Mouse (Mus musculus) MEL (cell line): ENCODE measurements around the gene Gpn1. TPM values are rescaled to one million over a fixed set of nuclear protein-coding genes. Genes with fewer than 3 reads are reported as not detected.

Source experiments
- DNase-seq: peaks from one replicate; pipeline ENCODE4 v3.0.0; 2011; ENCODE audit warnings: low read depth, low spot score
- H3K27ac ChIP-seq: 2 replicates; pipeline ENCODE4 v1.5.1; 2012; ENCODE audit warnings: low read depth, mild to moderate bottlenecking, control low read depth, low read length, moderate library complexity; ENCODE audit not compliant: control insufficient read depth
- H3K27me3 ChIP-seq, 2 experiments: fragments of 150-350 bp in 1 of 2; sonication (generic) in 1 of 2; 2 replicates each; pipeline ENCODE4 v1.6.1; 2012; ENCODE audit warnings: low read length in 2 of 2, mild to moderate bottlenecking in 2 of 2, improper control_type of control experiment in 1 of 2, moderate library complexity in 1 of 2; ENCODE audit not compliant: insufficient read depth in 2 of 2, control insufficient read depth in 1 of 2
- H3K36me3 ChIP-seq, 2 experiments: 2 replicates each; pipeline ENCODE4 v1.6.1; 2012 to 2014; ENCODE audit warnings: low read length in 2 of 2, improper control_type of control experiment in 1 of 2, inconsistent platforms in 1 of 2, mild to moderate bottlenecking in 1 of 2; ENCODE audit not compliant: insufficient read depth in 2 of 2, control insufficient read depth in 1 of 2
- H3K4me1 ChIP-seq, 2 experiments: fragments of 150-350 bp in 1 of 2; sonication (generic) in 1 of 2; 2 replicates each; pipeline ENCODE4 v1.6.1; 2012; ENCODE audit warnings: low read length in 2 of 2, improper control_type of control experiment in 1 of 2, mild to moderate bottlenecking in 1 of 2; ENCODE audit not compliant: insufficient read depth in 2 of 2, control insufficient read depth in 1 of 2
- H3K4me3 ChIP-seq, 2 experiments: fragments of 150-350 bp in 1 of 2; sonication (generic) in 1 of 2; 2 replicates each; pipeline ENCODE4 v1.5.1; 2012; ENCODE audit warnings: low read depth in 2 of 2, low read length in 2 of 2, mild to moderate bottlenecking in 2 of 2, moderate library complexity in 2 of 2, control low read depth in 1 of 2, improper control_type of control experiment in 1 of 2; ENCODE audit not compliant: control insufficient read depth in 1 of 2, insufficient read depth in 1 of 2
- H3K79me2 ChIP-seq: 2 replicates; pipeline ENCODE4 v1.6.1; 2012; ENCODE audit warnings: mild to moderate bottlenecking, low read length, moderate library complexity; ENCODE audit not compliant: control insufficient read depth, poor library complexity, insufficient read depth
- H3K9ac ChIP-seq: 2 replicates; pipeline ENCODE4 v1.6.1; 2012; ENCODE audit warnings: low read depth, mild to moderate bottlenecking, control low read depth, low read length, moderate library complexity; ENCODE audit not compliant: control insufficient read depth, poor library complexity, severe bottlenecking
- H3K9me3 ChIP-seq: fragments of 150-350 bp; sonication (generic); replicated peaks from 2 replicates; pipeline ENCODE4 v1.6.1; 2012; ENCODE audit warnings: mild to moderate bottlenecking, low read length, improper control_type of control experiment, moderate library complexity; ENCODE audit not compliant: insufficient read depth
- BHLHE40 ChIP-seq: IDR thresholded peaks from 2 replicates; pipeline ENCODE4 v1.6.1; 2012; ENCODE audit warnings: low read depth, mild to moderate bottlenecking, inconsistent platforms, low read length, improper control_type of control experiment, borderline replicate concordance
- CHD1 ChIP-seq: IDR thresholded peaks from 2 replicates; pipeline ENCODE4 v1.6.1; 2012; ENCODE audit warnings: low read depth, mild to moderate bottlenecking, inconsistent platforms, low read length, improper control_type of control experiment
- CTCF ChIP-seq, 3 experiments: IDR thresholded peaks in 2 of 3; conservative IDR thresholded peaks in 1 of 3; 2 replicates each; pipeline ENCODE4 v1.5.1; 2011 to 2012; ENCODE audit warnings: low read length in 3 of 3, low read depth in 2 of 3, mild to moderate bottlenecking in 2 of 3, improper control_type of control experiment in 1 of 3, inconsistent platforms in 1 of 3, mixed read lengths in 1 of 3, moderate library complexity in 1 of 3; ENCODE audit not compliant: control insufficient read depth in 1 of 3, insufficient read depth in 1 of 3, poor library complexity in 1 of 3, severe bottlenecking in 1 of 3
- E2F4 ChIP-seq: IDR thresholded peaks from 2 replicates; pipeline ENCODE4 v1.6.1; 2011; ENCODE audit warnings: low read depth, low read length, improper control_type of control experiment, borderline replicate concordance
- ELF1 ChIP-seq: IDR thresholded peaks from 2 replicates; pipeline ENCODE4 v1.6.1; 2014; ENCODE audit warnings: low read depth, mild to moderate bottlenecking, inconsistent platforms, low read length, improper control_type of control experiment, moderate library complexity
- EP300 ChIP-seq, 2 experiments: IDR thresholded peaks; 2 replicates each; pipeline ENCODE4 v1.6.1; 2011; ENCODE audit warnings: improper control_type of control experiment in 2 of 2, low read length in 2 of 2, low read depth in 1 of 2, mild to moderate bottlenecking in 1 of 2
- ETS1 ChIP-seq: IDR thresholded peaks from 2 replicates; pipeline ENCODE4 v1.6.1; 2012; ENCODE audit warnings: low read depth, mild to moderate bottlenecking, inconsistent platforms, low read length, improper control_type of control experiment, moderate library complexity
- GATA1 ChIP-seq: IDR thresholded peaks from 2 replicates; pipeline ENCODE4 v1.6.1; 2011; ENCODE audit warnings: low read depth, low read length, improper control_type of control experiment
- HCFC1 ChIP-seq: IDR thresholded peaks from 2 replicates; pipeline ENCODE4 v1.6.1; 2012; ENCODE audit warnings: low read depth, mild to moderate bottlenecking, inconsistent platforms, low read length, improper control_type of control experiment, moderate library complexity
- JUND ChIP-seq: IDR thresholded peaks from 2 replicates; pipeline ENCODE4 v1.6.1; 2011; ENCODE audit warnings: low read depth, mild to moderate bottlenecking, improper control_type of control experiment, low read length
- KAT2A ChIP-seq: conservative IDR thresholded peaks from 2 replicates; pipeline ENCODE4 v1.6.1; 2012; ENCODE audit warnings: low read depth, low read length, improper control_type of control experiment, inconsistent platforms
- MAX ChIP-seq: IDR thresholded peaks from 2 replicates; pipeline ENCODE4 v1.6.1; 2011; ENCODE audit warnings: low read length, improper control_type of control experiment
- MAZ ChIP-seq: IDR thresholded peaks from 2 replicates; pipeline ENCODE4 v1.6.1; 2012; ENCODE audit warnings: low read depth, mild to moderate bottlenecking, inconsistent platforms, low read length, improper control_type of control experiment
- MEF2A ChIP-seq: IDR thresholded peaks from 2 replicates; pipeline ENCODE4 v1.6.1; 2014; ENCODE audit warnings: low read depth, mild to moderate bottlenecking, inconsistent platforms, low read length, improper control_type of control experiment; ENCODE audit not compliant: poor library complexity, insufficient replicate concordance, severe bottlenecking; ENCODE audit errors: extremely low read depth
- MYB ChIP-seq: IDR thresholded peaks from 2 replicates; pipeline ENCODE4 v1.6.1; 2011; ENCODE audit warnings: mild to moderate bottlenecking, low read depth, low read length, improper control_type of control experiment
- MYC ChIP-seq: IDR thresholded peaks from 2 replicates; pipeline ENCODE4 v1.6.1; 2011; ENCODE audit warnings: low read depth, mild to moderate bottlenecking, low read length, improper control_type of control experiment, moderate library complexity
- NELFE ChIP-seq: IDR thresholded peaks from 2 replicates; pipeline ENCODE4 v1.6.1; 2011; ENCODE audit warnings: low read depth, low read length, improper control_type of control experiment
- POLR2A ChIP-seq, 2 experiments: IDR thresholded peaks; 2 replicates each; pipeline ENCODE4 v1.6.1; 2011 to 2012; ENCODE audit warnings: low read length in 2 of 2, mild to moderate bottlenecking in 2 of 2, control low read depth in 1 of 2, improper control_type of control experiment in 1 of 2, low read depth in 1 of 2, moderate library complexity in 1 of 2; ENCODE audit not compliant: control insufficient read depth in 1 of 2, insufficient read depth in 1 of 2, poor library complexity in 1 of 2
- POLR2AphosphoS2 ChIP-seq: IDR thresholded peaks from 2 replicates; pipeline ENCODE4 v1.6.1; 2011; ENCODE audit warnings: low read length, improper control_type of control experiment
- POLR2AphosphoS5 ChIP-seq: IDR thresholded peaks from 2 replicates; pipeline ENCODE4 v1.6.1; 2012; ENCODE audit warnings: low read depth, borderline replicate concordance, mild to moderate bottlenecking, inconsistent platforms, low read length, moderate library complexity, mixed read lengths
- RAD21 ChIP-seq: IDR thresholded peaks from 2 replicates; pipeline ENCODE4 v1.6.1; 2011; ENCODE audit warnings: mild to moderate bottlenecking, low read depth, low read length, improper control_type of control experiment
- RCOR1 ChIP-seq: IDR thresholded peaks from 2 replicates; pipeline ENCODE4 v1.6.1; 2012; ENCODE audit warnings: low read depth, mild to moderate bottlenecking, inconsistent platforms, low read length, improper control_type of control experiment
- SIN3A ChIP-seq: IDR thresholded peaks from 2 replicates; pipeline ENCODE4 v1.6.1; 2012; ENCODE audit warnings: low read length, improper control_type of control experiment, inconsistent platforms
- SMC3 ChIP-seq: IDR thresholded peaks from 2 replicates; pipeline ENCODE4 v1.6.1; 2011; ENCODE audit warnings: low read depth, low read length, improper control_type of control experiment
- TAL1 ChIP-seq: IDR thresholded peaks from 2 replicates; pipeline ENCODE4 v1.6.1; 2012; ENCODE audit warnings: mild to moderate bottlenecking, inconsistent platforms, low read length, moderate library complexity, mixed read lengths
- TBP ChIP-seq: IDR thresholded peaks from 2 replicates; pipeline ENCODE4 v1.8.0; 2011; ENCODE audit warnings: low read depth, low read length, improper control_type of control experiment
- TCF12 ChIP-seq: IDR thresholded peaks from 2 replicates; pipeline ENCODE4 v1.6.1; 2014; ENCODE audit warnings: low read depth, mild to moderate bottlenecking, inconsistent platforms, low read length, improper control_type of control experiment, moderate library complexity
- UBTF ChIP-seq: IDR thresholded peaks from 2 replicates; pipeline ENCODE4 v1.6.1; 2012; ENCODE audit warnings: low read depth, mild to moderate bottlenecking, inconsistent platforms, low read length, improper control_type of control experiment, moderate library complexity, borderline replicate concordance; ENCODE audit not compliant: insufficient read depth
- USF1 ChIP-seq: IDR thresholded peaks from 2 replicates; pipeline ENCODE4 v1.6.1; 2014; ENCODE audit warnings: low read depth, mild to moderate bottlenecking, inconsistent platforms, low read length, improper control_type of control experiment, moderate library complexity
- USF2 ChIP-seq, 2 experiments: IDR thresholded peaks; 2 replicates each; pipeline ENCODE4 v1.6.1; 2011 to 2012; ENCODE audit warnings: improper control_type of control experiment in 2 of 2, low read length in 2 of 2, borderline replicate concordance in 1 of 2, inconsistent platforms in 1 of 2, low read depth in 1 of 2, mild to moderate bottlenecking in 1 of 2; ENCODE audit not compliant: insufficient read depth in 1 of 2
- ZC3H11A ChIP-seq: IDR thresholded peaks from 2 replicates; pipeline ENCODE4 v1.6.1; 2012; ENCODE audit warnings: low read depth, mild to moderate bottlenecking, inconsistent platforms, low read length, improper control_type of control experiment
- ZKSCAN1 ChIP-seq: IDR thresholded peaks from 2 replicates; pipeline ENCODE4 v1.6.1; 2012; ENCODE audit warnings: low read depth, mild to moderate bottlenecking, inconsistent platforms, low read length, improper control_type of control experiment, moderate library complexity
- ZMIZ1 ChIP-seq: IDR thresholded peaks from 2 replicates; pipeline ENCODE4 v1.6.1; 2012; ENCODE audit warnings: low read depth, mild to moderate bottlenecking, inconsistent platforms, low read length, improper control_type of control experiment, moderate library complexity
- ZNF384 ChIP-seq: IDR thresholded peaks from 2 replicates; pipeline ENCODE4 v1.6.1; 2012; ENCODE audit warnings: low read depth, mild to moderate bottlenecking, inconsistent platforms, low read length, improper control_type of control experiment
- polyA plus RNA-seq, 2 experiments: library from polyadenylated mRNA; stranded (reverse) in 1 of 2; unstranded in 1 of 2; fragments of >175 nt in 1 of 2; fragments of >200 nt in 1 of 2; gene quantifications; 2 replicates each; pipeline versions ENCODE4 v1.2.1 to v1.2.4; 2012; ENCODE audit warnings: low replicate concordance in 2 of 2, low read depth in 1 of 2; ENCODE audit not compliant: insufficient read length in 2 of 2, insufficient read depth in 1 of 2, missing spikeins in 1 of 2
- total RNA-seq: library from RNA; depleted of rRNA; stranded (reverse); fragments of 300-350 nt; gene quantifications from 2 replicates; pipeline ENCODE4 v1.2.3, GENCODE M21; 2012

Gene Gpn1
- total and polyA plus RNA-seq, 3 experiments = 75.6 to 125 TPM; not detected in 1

- no peak for TF ChIP-seq ZC3H11A
- TF ChIP-seq USF1 = peak; percentile 60
- TF ChIP-seq MAX = peak; percentile 86
- TF ChIP-seq, all 39 proteins: peak for 16
Observed at GRCm38 (mm10) chr5:31451336-31451735, 43.2 kb upstream of the Gpn1 start (continued).

- peak within 1 kb of the TSS; percentile 87 for H3K27ac ChIP-seq
- no peaks in the 10 kb centered on the region; a peak in 1 of 4 replicates for H3K27me3 ChIP-seq
- peaks cover 0 to 23% of the 10 kb centered on the region in 2 experiments; a peak in 2 of 4 replicates for H3K36me3 ChIP-seq
- H3K9ac ChIP-seq = peak within 1 kb of the TSS; percentile 89
- peak; percentile 100 for DNase-seq
- H3K79me2 ChIP-seq = peaks cover 16% of the 10 kb centered on the region
- peaks cover 5 to 20% of the 10 kb centered on the region in 2 experiments for H3K4me1 ChIP-seq
- peak within 1 kb of the TSS; percentile 38 to 68 for H3K4me3 ChIP-seq
- H3K9me3 ChIP-seq = no peaks in the 10 kb centered on the region
- TF ChIP-seq TCF12 = peak; percentile 93
- TF ChIP-seq POLR2AphosphoS5 = no peak
- no peak for TF ChIP-seq GATA1
- no peak for TF ChIP-seq MAX
- TF ChIP-seq USF2 (IDR thresholded peaks at IDR 0.05; ENCODE audit: borderline replicate concordance in 1 of 2, insufficient read depth in 1 of 2, low read depth in 1 of 2, low read length in 2 of 2) = peak; percentile 81 to 91
- no peak for TF ChIP-seq UBTF
- no peak for TF ChIP-seq ZKSCAN1
- no peak for TF ChIP-seq JUND
- TF ChIP-seq E2F4 = peak; percentile 98; the same call in 1 of the 2 replicates
- TF ChIP-seq MYC = no peak
- TF ChIP-seq MEF2A = no peak
- no peak for TF ChIP-seq MAZ
- TF ChIP-seq ELF1 = peak; percentile 93
- TF ChIP-seq USF1 = peak; percentile 98
- no peak for TF ChIP-seq MYB
- TF ChIP-seq ETS1 = peak; percentile 2; the same call in 1 of the 2 replicates
- no peak for TF ChIP-seq RAD21
- peak; percentile 85 for TF ChIP-seq HCFC1
- TF ChIP-seq POLR2AphosphoS2 = peak; percentile 19; the same call in 1 of the 2 replicates
- no peak for TF ChIP-seq SMC3
- TF ChIP-seq CTCF (IDR thresholded peaks at IDR 0.05 in 2 of 3, conservative IDR thresholded peaks at IDR 0.05 in 1 of 3; ENCODE audit: control insufficient read depth in 1 of 3, insufficient read depth in 1 of 3, low read depth in 2 of 3, low read length in 3 of 3, poor library complexity in 1 of 3, severe bottlenecking in 1 of 3) = no peak
- TF ChIP-seq ZMIZ1 = no peak
- peak; percentile 81 to 96 for TF ChIP-seq POLR2A (IDR thresholded peaks at IDR 0.05; ENCODE audit: control insufficient read depth in 1 of 2, insufficient read depth in 1 of 2, low read depth in 1 of 2, low read length in 2 of 2, poor library complexity in 1 of 2)
- peak; percentile 89 for TF ChIP-seq ZNF384
- no peak for TF ChIP-seq EP300 (IDR thresholded peaks at IDR 0.05; ENCODE audit: low read depth in 1 of 2, low read length in 2 of 2)
- peak; percentile 67; the same call in 1 of the 2 replicates for TF ChIP-seq BHLHE40
- TF ChIP-seq CHD1 = no peak
- peak; percentile 98 for TF ChIP-seq TBP
- no peak; the same call in 1 of the 2 replicates for TF ChIP-seq KAT2A
- peak; percentile 87; the same call in 1 of the 2 replicates for TF ChIP-seq SIN3A
- TF ChIP-seq RCOR1 = no peak
- TF ChIP-seq ZC3H11A = no peak
- TF ChIP-seq NELFE = peak; percentile 73
- no peak for TF ChIP-seq TAL1
Observed at GRCm38 (mm10) chr5:31451878-31452561, 42.5 kb upstream of the Gpn1 start, which contains the start of gene Zfp512. Gene Zfp512, plus strand, starts transcription at chr5:31452431.
